Mouse (Mus musculus): ENCODE measurements around the gene Tmem109.

The Tmem109 gene

DNA sequence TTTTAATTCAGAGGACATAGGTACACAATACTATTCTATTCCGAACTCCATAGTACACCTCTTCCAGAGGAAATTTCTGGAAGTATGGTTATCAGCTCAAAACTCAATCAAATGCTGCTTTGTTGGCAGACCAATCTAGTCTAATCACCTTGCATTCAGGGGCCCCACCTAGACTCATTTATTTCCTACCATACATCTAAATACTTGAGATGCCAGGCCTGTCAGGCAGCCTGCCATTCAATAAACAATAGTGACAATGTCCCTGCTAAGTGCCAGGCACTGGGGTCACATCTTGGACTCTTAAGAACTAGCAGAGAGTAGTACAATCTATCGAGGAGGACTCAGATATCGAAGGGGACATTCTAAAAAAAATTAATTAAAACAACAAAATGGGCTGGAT lies 10.4 kb upstream of the Tmem109 start:
- DNase-seq (ENCODE audit: low read depth, low spot score): no peak

- no peak for DNase-seq (ENCODE audit: low read depth, low spot score)
Measured at GRCm38 (mm10) chr19:10880975-10881425, 801 bp downstream of the Tmem109 start.

- no peak for DNase-seq (ENCODE audit: low read depth, low spot score)
Measured at GRCm38 (mm10) chr19:10880085-10880974, 1.5 kb downstream of the Tmem109 start.

GRCm38 (mm10) chr19:10878201-10878837 lies 3.5 kb downstream of the Tmem109 start:
- DNase-seq (ENCODE audit: low read depth, low spot score): no peak

GRCm38 (mm10) chr19:10871328-10871961 lies 10.4 kb downstream of the Tmem109 start:
- DNase-seq (ENCODE audit: low read depth, low spot score): no peak

DNA sequence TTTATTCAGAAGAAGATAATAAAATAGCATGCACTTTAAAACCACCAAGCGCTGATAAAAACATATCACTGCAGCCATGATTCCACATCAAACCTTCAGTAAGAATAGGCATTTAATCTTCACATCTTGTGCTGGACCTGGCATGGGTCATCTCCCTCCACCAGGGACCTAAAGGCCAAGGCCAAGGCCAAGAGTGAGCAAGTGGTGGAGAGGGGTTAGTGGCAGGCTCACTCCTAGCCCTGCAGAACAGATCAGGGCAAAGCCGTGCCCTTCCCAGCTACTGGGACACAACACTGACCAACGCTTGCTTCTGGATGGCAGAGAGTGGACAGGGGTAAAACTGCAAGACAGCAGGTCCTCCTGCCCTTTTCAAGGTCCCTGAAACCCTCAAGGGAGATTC lies 11.1 kb downstream of the Tmem109 start:
- no peak for DNase-seq (ENCODE audit: low read depth, low spot score)

DNA sequence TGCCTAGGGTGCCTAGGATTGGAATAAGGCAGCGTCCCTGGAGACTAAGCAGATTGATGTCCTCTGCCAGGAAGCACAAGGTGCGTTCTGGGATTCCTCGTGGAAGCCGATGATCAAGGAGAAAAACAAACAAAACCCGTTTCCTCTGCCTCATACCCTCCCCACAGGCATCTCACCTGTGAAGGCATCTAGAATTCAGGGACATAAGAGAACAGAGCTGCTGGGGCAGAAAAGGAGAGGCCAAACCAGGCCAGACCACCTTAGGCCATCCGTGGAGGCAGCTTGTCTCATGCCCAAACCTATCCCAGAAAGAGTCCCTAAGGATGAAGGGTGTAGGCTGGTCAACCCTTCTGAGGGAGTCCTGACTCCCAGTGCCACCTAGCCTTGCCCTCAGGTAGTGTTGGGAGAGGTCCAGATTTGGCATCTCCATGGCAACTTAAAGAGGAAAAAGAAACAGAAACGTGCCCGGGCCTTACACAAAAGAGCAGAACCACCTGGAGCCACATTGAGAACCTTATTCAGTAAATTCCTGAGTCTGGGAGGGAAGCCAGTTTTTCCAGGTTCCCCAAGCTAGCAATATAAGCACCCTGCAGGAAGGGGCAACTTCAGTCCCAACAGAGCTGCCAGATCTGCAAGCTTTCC lies 11.8 kb downstream of the Tmem109 start, which contains the start of gene Tmem132a:
Gene Tmem132a, minus strand, starts transcription at position 55 of the 642 bp plus-strand sequence.
- no peak for DNase-seq (ENCODE audit: low read depth, low spot score)

DNA sequence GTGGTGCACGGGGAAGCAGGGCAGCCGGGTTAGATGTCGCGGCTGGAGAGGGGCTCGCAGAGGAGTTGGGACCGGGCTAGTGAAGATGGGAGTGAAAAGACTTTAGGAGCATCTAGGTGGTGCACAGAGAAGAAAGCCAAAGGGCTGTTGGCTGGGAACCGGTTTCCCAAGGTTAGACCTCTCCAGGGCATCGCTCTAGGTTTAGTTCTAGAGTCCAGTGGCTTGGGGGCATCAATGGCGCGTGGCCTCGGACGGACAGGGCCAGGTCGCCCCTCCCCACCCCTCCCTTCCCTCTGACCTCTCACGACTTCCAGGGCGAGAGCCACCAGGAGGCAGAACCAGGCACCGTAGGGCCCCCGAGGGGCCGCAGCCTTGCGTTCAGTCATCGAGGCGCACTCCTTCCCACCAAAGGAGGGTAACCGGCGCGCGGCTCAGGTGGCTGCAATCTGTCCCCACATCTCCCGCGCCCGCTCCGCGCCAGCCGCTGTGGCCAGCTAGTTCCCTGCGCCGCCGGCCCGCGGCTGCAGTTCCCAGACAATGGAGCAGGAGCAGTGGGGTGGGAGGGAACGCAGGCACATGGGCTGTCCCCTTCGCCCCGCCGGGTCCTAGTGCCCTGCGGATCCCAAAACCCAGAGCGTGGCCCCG lies 12.4 kb downstream of the Tmem109 start:
- no peak for DNase-seq (ENCODE audit: low read depth, low spot score)

DNA sequence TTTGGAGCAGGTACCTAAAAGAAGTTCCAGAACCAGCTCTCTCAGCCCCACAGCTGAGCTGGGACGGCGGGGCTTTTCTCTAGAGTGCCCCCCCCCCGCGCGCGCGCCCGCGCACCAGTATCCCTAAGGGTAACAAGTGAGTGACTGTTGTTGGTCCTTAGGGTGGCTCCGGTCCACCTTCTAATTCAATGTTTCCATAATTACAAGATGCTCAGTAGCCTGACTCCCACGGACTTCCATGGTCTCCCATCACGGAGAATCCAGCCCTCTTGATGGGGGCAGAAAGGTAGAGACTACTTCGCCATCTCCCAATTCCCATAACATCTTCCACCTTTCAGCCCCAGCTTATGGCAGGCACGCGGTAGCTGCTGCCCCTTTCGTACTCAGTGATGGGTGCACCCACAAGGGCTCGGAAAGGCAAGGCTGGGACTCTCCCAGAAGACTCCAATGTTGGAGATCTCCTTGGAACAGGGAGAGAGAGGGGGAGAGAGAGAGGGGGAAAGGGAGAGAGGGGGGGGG lies 13.1 kb downstream of the Tmem109 start:
- no peak for DNase-seq (ENCODE audit: low read depth, low spot score)

DNA sequence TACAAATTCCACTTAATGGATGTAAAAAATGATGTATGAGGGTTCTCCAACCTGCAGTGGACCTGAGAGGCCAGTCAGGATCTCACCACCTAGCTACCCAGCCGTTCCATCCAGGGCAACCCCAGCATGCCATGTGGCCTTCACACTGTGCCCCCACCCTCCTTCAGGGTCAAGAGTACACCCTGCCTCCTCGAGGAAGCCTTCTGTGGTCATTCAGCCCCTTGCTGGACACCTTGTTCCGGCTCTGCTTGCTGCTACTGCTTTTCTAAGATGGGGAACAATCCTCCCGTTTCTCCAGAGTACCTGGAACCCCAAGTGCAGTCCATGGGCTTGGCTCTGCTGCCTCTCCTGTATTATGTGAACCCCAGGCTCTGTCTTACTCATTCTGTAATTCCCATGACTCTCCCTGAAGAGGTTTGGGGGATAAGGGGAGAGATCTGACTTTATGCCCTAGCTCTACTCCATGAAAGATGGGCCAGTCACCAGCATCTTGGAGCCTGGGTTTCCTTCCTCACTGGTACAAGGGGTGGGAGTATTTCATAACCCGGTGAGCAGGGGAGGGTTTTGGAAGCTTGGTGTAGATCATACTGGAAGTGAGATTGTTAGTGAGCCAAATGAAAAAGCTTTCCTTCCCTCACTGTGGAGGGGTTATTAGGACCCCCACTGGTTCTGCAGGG lies 13.7 kb downstream of the Tmem109 start:
- no peak for DNase-seq (ENCODE audit: low read depth, low spot score)

GRCm38 (mm10) chr19:10866351-10866750 lies 15.4 kb downstream of the Tmem109 start:
- no peak for DNase-seq (ENCODE audit: low read depth, low spot score)

DNA sequence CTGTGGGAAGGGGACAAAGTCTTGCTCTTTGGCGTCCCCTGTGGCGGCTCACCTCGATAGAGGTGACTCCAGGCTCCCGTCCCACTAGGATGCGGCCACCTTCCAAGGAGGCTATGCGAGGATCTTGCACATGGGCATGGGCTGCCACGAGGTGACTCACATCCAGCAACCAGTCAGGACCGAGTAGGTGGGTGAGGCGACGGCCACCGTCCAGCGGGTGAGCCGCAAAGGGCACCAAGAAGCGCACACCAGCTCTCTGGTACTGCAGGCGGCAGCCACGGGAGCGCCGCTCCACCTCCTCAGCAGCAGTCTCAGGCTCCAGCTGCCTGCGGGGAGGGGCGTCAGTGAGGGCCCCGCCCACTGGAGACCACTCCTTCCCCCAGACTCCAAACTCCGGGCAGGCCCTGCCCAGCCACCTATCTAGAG lies 21.7 kb downstream of the Tmem109 start:
- peak; percentile 60 for DNase-seq (ENCODE audit: low read depth, low spot score)

DNA sequence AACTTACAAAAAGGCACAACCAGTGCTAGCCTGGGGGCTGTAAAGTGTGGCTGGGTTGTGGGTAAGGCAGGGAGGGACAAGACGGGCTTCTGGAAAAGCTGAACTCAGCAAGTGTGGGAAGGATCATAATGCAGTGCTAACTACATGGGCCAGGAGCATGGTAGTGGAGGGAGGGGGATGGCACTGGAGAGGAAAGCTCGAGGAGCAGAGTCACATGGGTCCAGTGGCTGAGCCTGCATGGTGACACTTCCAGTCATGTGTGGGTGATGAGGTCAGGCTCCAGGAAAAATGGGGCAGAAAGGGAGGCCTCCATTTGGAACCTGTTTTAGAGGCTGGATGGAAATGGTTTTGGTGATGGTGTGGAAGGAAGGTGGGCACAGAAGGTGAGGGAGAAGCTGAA lies 25.3 kb downstream of the Tmem109 start:
- no peak for DNase-seq (ENCODE audit: low read depth, low spot score)

- DNase-seq (ENCODE audit: low read depth, low spot score): no peak
Measured at GRCm38 (mm10) chr19:10855422-10855821, 26.4 kb downstream of the Tmem109 start.

DNA sequence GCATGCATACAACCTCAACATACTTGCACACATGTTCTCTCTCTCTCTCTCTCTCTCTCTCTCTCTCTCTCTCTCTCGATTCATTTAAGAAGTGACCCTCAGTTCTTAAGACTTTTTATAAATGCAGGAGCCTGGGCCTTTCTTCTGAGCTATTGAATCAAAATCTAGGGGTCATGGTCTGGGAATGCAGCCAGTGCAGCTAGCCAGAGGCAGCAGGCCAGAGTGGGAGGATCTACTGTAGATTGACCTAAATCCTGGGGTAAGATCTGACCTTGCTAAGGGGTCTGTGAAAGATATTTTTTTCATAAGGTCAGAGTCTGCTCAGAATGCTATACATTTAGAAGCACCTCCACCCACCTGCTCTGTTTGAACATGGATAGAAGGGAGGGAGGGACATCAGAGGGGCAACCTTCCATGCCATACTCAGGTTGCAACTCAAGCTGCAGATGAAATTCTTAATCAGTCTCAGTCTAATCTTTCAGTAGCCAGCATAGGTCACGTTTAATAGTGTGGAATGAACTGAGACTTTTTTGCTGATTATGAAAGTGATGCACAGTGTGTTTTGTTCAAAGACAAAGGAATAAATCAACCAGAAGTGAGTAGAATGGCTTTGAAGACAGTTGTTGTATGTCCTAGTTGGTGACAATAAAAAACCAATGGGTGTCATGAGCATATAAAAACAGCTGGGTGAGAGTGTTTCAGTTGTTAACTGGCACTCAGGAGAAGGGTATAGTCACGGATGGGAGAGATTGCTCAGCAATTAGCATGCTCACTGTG lies 34.3 kb downstream of the Tmem109 start:
- DNase-seq (ENCODE audit: low read depth, low spot score): no peak

- no peak for DNase-seq (ENCODE audit: low read depth, low spot score)
Measured at GRCm38 (mm10) chr19:10846150-10846549, 35.7 kb downstream of the Tmem109 start.

DNA sequence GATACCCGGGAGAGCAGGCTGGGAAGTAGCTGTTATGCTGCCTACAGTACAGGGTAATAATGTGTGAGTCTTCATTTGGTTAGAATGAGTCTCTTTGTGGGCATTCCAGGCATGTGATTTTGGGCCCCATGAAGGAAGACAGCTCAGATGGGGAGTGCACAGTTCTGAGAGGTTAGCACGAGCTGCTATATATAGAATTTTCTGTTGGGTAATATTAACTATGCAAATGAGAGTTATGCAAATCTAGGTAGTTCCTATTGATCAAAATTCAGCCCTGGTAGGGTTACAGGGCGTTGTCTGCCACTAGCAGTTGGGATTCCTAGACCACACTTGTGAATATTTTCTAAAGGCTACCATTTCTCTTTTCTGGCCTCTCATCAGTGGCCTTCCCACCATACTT lies 36.3 kb downstream of the Tmem109 start:
- DNase-seq (ENCODE audit: low read depth, low spot score): no peak

DNA sequence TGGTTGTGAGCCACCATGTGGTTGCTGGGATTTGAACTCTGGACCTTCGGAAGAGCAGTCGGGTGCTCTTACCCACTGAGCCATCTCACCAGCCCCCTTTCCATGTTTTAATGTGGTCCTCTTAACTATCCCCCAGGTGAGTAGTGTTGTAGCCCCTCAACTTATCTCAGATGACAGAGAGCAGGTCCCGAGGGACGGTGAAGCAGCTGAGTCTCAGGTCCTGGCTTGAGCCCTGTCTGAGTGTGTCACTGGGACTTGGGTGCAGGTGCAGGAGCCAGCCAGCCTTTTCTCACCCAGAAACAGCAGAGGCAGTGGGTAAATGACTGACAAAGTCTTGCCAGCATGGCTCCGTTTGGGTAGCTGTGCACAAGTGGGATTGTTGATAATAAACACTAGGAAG lies 37.6 kb downstream of the Tmem109 start:
- no peak for DNase-seq (ENCODE audit: low read depth, low spot score)

DNA sequence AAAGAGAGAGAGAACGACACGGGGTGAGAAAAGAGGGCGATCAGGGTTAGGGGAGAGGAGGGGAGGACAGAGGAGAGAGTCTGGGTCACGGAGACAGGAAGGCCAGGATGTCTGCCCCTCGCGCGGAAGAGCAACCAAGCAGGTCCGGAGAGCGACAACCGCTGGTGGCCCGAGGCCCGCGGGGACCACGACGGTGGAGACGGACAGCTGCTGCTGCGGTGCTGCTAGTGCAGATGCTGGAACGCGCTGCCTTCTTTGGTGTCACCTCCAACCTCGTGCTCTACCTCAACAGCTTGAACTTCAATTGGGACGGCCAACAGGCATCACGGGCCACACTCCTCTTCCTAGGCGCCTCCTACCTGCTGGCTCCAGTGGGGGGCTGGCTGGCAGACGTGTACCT lies 38.9 kb downstream of the Tmem109 start:
- no peak for DNase-seq (ENCODE audit: low read depth, low spot score)
